Mouse (Mus musculus) layer of hippocampus, adult 8-10 months (tissue): ENCODE data around the gene Ecm2. TPM values are rescaled to one million over a fixed set of nuclear protein-coding genes. Genes with fewer than 3 reads are reported as not detected.

Experiments
- total RNA-seq, 4 experiments: library from RNA; stranded (reverse); gene quantifications; 2 replicates each; pipeline ENCODE4 v1.2.4; 2022

Gene Ecm2
- total RNA-seq, 4 experiments from 2014 or later = 6.6 to 9.4 (median 7.3) TPM

Other genes with a start within 250 kb of the Ecm2 start
- gene Fgd3, start 184.5 kb upstream of the Ecm2 start, total RNA-seq = 10 to 100 TPM in 1 of 4 experiments, 1 to 10 TPM in 3; 6.2 to 10.8 (median 8.6) TPM
- gene Bicd2, start 163.2 kb upstream of the Ecm2 start, total RNA-seq = 10 to 100 TPM; 46.0 to 58.0 (median 50.2) TPM
- 10 to 100 TPM; 27.6 to 32.1 (median 30.7) TPM for gene Ippk, start 83.6 kb upstream of the Ecm2 start, total RNA-seq
- 1 to 10 TPM in 3 of 4 experiments, under 1 TPM in 1; 0.79 to 2.0 (median 1.8) TPM for gene Tes3-ps, start 11.5 kb upstream of the Ecm2 start, total RNA-seq
- 1 to 10 TPM in 2 of 4 experiments, under 1 TPM in 2; 0.85 to 1.0 (median 0.99) TPM for gene Aspn, start 39.6 kb downstream of the Ecm2 start, total RNA-seq
- gene Omd, start 77.7 kb downstream of the Ecm2 start, total RNA-seq = 1 to 10 TPM in 2 of 4 experiments, under 1 TPM in 2; 0.94 to 1.1 (median 1.0) TPM
- 1 to 10 TPM; 6.3 to 8.9 (median 8.3) TPM for gene Ogn, start 103.2 kb downstream of the Ecm2 start, total RNA-seq
- gene Cenpp, start 148.0 kb downstream of the Ecm2 start, total RNA-seq = 1 to 10 TPM; 1.6 to 2.2 (median 2.0) TPM
- 10 to 100 TPM; 22.9 to 32.5 (median 27.7) TPM for gene Nol8, start 148.3 kb downstream of the Ecm2 start, total RNA-seq
- 10 to 100 TPM; 61.8 to 90.7 (median 70.2) TPM for gene Iars, start 177.3 kb downstream of the Ecm2 start, total RNA-seq